Mouse (Mus musculus) WW6 (cell line): Measurements from ENCODE around the gene Ccnf.

Source experiments
- DNase-seq: peaks from one replicate; pipeline ENCODE4 v3.0.0-alpha.2; 2013; ENCODE audit warnings: low read depth, low spot score

The Ccnf gene

DNA sequence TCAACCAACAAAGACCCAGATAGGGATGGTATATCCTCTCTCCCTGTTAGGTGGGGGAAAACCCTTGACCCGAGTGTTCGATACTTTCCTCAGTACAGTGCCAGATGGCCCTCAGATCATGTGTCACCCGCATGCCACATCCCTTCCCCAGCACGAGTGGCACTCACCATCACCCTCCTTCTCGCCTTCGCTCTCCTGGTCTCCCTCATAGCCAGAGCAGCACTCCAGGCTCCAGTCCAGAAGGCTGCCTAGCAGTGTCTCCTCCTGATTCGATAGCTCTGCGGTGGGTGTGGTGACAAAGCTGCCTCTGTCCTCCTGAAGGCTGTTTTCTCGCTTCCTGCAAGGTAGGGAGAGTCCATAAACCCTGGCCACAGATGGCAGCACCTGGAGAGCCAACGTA is 26.5 kb downstream of the Ccnf start:
- no peak for DNase-seq

GRCm38 (mm10) chr17:24223513-24223912 is 27.8 kb downstream of the Ccnf start:
- no peak for DNase-seq

DNA sequence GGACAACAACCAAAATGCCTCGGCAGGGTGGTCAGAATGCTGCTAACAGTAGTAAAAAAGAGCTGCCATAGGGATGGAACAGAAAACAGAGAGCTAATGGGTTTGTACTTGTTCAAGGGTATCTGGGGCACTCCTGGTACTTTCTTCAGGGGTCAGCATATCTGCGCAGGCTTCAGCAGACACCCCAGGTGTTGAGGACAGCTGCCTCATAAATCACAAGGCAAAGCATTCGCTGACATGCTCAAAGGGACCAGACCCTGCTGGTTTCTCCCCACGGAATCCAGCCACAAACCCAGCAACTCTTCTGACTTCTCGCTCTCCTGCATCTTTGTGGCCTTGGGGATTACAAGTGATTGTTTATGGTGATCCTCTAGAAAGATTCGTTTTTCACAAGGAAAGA is 28.6 kb downstream of the Ccnf start:
- no peak for DNase-seq

DNA sequence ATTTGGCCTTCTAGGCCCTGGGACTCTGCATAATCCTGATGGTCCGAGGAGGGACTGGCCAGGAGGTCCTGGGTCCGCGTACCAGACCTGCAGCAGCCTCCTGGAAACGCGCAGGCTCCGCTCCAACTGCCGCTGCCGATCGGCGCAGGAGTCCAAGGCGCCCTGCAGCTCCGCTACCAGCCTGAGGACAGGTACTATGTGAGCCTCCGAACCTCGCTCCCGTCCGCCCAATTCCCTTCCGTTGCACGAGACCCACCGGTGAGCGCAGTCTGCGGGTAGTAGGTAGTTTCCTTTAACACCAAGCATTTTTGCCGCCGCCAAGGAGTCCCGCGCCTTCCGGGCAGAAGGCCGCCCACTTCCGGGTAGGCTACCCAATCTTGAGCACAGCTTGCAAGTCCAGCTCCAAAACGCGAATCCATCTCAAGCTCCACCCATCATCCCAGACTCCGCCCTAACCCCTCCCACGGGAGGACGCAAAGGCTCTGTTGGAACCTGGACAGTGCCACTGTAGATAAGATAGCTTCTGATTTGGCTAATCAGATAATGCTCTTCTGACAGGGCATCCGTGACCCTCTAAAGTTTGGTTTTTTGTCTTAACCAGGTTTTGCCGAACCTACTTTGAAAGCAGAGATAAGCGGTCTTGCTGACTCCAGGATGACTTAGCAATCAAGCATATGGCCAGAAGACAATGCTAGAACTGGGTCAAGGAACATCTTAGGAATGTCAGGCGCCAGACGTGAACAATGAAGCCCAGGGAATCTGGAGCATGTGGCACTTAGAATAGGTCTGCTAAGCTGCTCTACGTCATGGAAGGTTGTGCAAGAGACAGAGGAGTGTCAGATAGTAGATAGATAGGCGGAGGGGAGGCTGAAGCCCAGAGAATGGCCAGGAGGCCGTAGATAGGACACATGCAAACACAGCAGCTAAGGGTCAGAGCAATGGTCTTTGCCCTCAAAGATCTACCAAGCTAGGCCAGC is 30.6 kb downstream of the Ccnf start, which contains the start of gene Tedc2:
Gene Tedc2, minus strand, starts transcription at position 417 of the 977 bp plus-strand sequence.
- peak; percentile 90 for DNase-seq

GRCm38 (mm10) chr17:24216836-24217235 is 34.4 kb downstream of the Ccnf start:
- DNase-seq: no peak

- no peak for DNase-seq
These were observed 38.1 kb downstream of the Ccnf start for GRCm38 (mm10) chr17:24213186-24213585.

GRCm38 (mm10) chr17:24212441-24213018 is 38.8 kb downstream of the Ccnf start:
- no peak for DNase-seq

GRCm38 (mm10) chr17:24211631-24212440 is 39.4 kb downstream of the Ccnf start:
- no peak for DNase-seq

GRCm38 (mm10) chr17:24210591-24210990 is 40.7 kb downstream of the Ccnf start:
- no peak for DNase-seq

DNA sequence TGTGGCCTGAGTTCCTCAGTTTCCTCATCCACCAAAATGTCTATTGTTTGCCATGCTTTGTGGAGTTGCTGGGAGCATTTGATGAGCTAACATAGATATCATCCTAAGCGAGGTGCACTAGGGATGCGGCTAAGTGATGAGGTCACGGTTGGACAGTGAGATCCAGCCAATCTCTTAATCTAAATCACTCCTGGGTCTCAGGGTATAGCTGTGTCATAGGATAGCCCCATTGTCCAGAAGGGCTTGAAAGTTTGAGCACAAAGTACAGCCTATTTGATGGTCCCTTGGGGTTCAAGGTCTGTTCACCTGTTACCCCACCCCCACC is 41.4 kb downstream of the Ccnf start:
- no peak for DNase-seq

DNA sequence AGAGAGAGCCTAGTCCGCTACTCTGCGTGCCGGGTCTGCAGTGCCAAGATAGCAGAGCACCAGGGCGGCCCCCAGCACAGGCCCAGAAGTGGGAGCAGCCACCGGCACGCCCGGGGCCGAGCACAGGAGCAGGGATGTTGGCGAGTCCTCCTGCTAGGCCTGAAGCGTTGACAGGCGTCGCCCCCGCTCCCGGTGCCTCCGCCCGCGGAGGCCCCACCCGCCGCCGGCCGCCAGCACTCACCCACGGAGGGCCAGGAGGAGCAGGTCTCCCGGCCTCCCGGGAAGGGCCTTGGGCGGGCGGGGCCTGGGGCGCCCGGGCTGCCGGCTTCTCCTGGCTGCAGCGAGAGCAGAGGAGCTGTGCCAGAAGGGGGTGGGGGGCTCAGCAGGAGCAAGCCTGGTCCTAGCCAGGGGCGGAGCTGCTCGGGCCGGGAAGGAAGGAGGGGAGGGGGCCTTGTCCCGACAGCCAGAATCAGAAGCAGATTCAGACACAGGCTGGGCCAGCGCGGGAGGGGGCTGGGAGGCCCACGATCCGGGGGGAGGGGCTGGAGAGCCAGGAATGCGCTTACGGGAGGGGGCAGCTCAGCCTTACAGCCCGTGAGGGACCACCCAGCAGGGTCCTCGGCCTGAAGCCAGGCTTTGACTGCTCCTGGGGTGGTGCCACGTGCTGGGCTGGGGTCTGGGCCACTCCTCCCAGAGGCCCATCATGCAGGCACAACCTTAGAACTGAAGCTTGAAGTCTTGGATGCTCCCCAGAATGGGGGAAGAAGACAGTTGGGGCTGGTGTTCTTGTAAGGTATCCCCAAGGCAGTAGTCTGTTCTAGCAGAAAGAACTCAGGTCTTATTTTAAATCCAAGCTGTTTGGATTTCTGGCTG is 42.0 kb downstream of the Ccnf start, which contains the start of gene Ntn3:
Gene Ntn3, minus strand, starts transcription at position 489 of the 873 bp plus-strand sequence.
- DNase-seq: no peak

DNA sequence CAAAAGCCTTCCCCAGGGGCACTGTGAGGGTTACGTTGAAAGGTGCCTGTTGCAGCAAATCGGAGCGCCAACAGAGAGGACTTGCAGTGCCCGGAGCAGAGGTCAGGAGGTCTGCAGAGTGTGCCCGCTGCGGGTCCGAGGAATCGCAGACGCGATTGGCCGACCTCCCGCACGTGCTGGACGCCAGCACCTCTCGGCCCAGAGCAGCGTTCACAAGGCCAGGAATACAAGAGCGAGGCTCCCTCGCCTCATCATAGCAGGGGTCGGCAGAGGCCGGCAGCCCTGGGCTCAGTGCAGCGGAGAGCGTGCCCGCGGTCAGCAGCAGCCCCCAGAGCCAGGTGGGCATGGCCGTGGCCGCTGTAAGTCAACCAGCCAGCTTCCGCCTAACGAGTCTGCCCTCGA is 42.6 kb downstream of the Ccnf start:
- no peak for DNase-seq

DNA sequence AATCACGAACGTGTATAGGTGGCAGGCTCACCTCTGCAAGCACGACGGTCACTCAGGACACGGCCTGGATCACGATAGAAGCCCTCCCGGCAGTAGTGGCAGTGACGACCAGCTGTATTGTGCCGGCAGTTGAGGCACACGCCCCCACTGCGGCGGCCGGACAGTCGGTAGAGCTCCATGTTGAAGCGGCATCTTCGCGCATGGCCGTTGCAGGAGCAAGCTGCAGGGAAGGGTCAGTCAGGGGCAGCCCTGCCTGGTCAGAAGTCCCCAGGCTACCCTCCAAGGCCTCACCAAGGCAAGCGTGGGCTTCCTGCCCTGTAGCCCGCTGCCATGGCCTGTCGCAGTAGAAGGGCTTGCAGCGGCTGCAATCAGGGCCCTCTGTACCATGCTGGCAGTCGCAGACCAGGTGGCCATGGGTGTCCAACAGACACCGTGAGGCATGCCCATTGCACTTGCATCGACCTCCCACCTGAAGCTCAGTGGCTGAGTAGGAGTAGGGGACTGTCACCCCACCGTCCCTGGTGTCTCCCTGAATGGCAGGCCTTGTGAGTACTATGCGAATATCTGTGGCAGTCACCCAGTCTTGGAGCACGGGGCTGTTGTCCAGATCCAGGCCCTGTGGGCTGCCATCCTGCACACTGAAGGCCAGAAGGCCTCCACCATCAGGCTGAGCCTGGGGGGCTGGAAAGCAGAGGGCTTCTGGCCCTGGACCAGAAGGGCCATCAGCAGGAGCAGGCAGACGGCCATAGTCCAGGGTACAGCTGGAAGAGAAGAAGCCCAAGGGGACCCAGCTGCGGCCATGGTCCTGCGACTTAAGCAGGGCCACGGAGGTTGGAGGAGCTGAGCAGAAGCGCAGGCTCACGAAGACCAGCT is 43.3 kb downstream of the Ccnf start:
- no peak for DNase-seq

GRCm38 (mm10) chr17:24206451-24207351 is 44.6 kb downstream of the Ccnf start:
- no peak for DNase-seq

DNA sequence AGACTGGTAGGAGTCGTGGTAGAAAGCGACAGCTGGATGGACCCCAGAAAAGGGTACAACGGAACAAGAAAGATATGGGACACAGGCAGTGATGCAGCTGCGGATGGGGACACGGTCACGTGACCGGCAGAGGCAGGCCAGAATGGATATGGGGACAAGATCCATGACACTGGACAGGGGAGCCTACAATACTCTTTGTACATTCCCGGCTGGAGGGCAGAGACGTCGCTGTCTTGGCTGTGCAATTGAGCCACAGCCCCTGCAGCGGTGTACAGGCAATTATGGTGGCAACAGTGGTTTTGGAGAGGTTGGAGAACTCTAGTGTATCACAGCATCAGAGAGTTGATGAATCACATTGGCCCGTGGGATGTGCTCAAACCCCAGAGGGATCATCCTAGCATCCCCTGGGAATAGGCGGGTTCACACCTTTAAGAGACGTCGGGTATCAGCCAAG is 45.3 kb downstream of the Ccnf start:
- no peak for DNase-seq

DNA sequence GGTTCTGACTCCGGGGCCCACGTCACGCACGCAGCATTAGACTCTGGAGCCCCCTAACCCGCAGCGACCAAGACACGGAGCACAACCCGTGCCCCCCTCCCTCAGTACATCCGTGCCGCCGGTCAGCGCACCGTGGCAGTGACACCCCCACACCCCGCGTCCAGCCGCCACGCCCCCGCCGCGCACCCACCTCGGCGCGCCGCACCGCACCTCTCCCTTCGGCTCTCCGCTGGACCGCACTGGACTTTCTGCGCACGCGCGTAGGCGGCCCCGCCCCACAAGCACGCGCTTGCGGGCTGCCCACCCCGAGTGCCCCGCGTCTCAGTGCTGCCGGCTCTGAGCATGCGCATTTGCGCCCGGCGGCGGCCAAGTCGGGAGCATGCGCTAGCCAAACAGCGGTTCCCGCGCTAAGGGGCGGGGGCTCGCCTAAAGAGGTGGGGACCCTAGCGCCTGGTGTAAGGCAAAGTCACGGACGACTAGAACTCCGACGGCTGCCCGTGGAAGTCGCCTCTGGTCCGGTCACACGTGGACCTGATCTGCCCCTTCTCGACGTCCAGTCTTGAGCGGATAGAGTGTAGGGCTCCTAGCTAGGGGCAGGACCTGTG is 45.9 kb downstream of the Ccnf start, which contains the start of gene Tbc1d24:
Gene Tbc1d24, minus strand, starts transcription at position 279 of the 605 bp plus-strand sequence.
- DNase-seq: peak; percentile 83

- DNase-seq: no peak
These were observed 46.4 kb downstream of the Ccnf start for GRCm38 (mm10) chr17:24204846-24205245.
